Comparison of ENCODE assay signal across 14 mouse cellular contexts in the genomic region with DNA sequence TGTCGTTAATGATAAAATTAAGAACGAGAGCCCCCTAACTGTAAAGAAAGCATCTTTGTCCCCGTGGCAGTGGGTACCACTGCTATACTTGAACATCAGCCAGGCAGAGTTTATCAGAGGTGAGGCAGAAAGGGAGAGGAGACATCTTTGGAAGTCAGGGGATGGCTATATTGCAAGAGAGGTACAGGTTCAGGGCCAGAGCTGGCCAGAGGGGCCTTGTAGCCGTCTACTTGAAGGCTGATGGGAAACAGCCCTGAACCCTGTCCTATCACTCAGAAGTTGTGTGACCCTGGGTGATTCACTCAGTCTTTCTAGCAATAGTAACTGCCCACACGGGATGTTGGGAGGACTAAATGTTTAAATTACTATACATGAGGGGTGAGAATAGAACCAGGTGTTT. TPM values are rescaled to one million over a fixed set of nuclear protein-coding genes. Genes with fewer than 3 reads are reported as not detected.
DNase-seq lines count a peak whose midpoint lies in the region; ATAC-seq and TF ChIP-seq lines count a peak whose summit lies in the region.
"Had no signal": no experiment of that assay in that cellular context is flagged by ENCODE, and none has a peak within 500 bp of the region (broad histone marks: within the 10 kb centered on the region; RNA-seq: fewer than 3 reads in every experiment).

No protein-coding gene starts in this region.

- no peaks in the 10 kb centered on the region for H3K36me3 ChIP-seq in heart, embryonic 12.5 days
- H3K36me3 ChIP-seq in liver, embryonic 15.5 days (replicated peaks): no peaks in the 10 kb centered on the region
- H3K36me3 ChIP-seq in liver, embryonic 11.5 days (ENCODE audit: control insufficient read depth, insufficient read depth, low read length): no peaks in the 10 kb centered on the region
- H3K36me3 ChIP-seq in stomach, embryonic 14.5 days (ENCODE audit: control insufficient read depth, insufficient read depth, low read length): no peaks in the 10 kb centered on the region
- H3K36me3 ChIP-seq: embryonic facial prominence, embryonic 13.5 days; forebrain, embryonic 12.5 days; hindbrain, embryonic 13.5 days; limb, embryonic 12.5 days; midbrain, embryonic 10.5 days had no signal

- ATAC-seq in heart, embryonic 12.5 days (ENCODE audit: insufficient number of reproducible peaks, low FRiP score): no peak
- ATAC-seq in liver, embryonic 15.5 days (ENCODE audit: insufficient read depth): no peak
- ATAC-seq in liver, embryonic 11.5 days (replicated peaks; ENCODE audit: low FRiP score): no peak
- no peak for ATAC-seq in stomach, embryonic 14.5 days (ENCODE audit: insufficient number of reproducible peaks, insufficient read depth, low FRiP score, low read depth)

- TF ChIP-seq POLR2A in cortical plate, adult 2 months (IDR thresholded peaks at IDR 0.05; ENCODE audit: extremely low read depth, insufficient read depth, low read length): no peak

- no peak for DNase-seq in heart, adult 18-20 months
- no peak for DNase-seq in liver, embryonic 11.5 days (ENCODE audit: low spot score)
- no peak for DNase-seq in gastrocnemius, adult 8-10 months (ENCODE audit: low spot score in 2 of 2)
- DNase-seq: cerebellum, adult 8-10 months; right cerebral cortex, postnatal 4 days had no signal

- H3K9me3 ChIP-seq in heart, embryonic 12.5 days (replicated peaks): no peaks in the 10 kb centered on the region
- H3K9me3 ChIP-seq in liver, embryonic 15.5 days (replicated peaks): no peaks in the 10 kb centered on the region
- H3K9me3 ChIP-seq in liver, embryonic 11.5 days (ENCODE audit: control insufficient read depth, low read length): no peaks in the 10 kb centered on the region
- no peaks in the 10 kb centered on the region for H3K9me3 ChIP-seq in stomach, embryonic 14.5 days (ENCODE audit: control insufficient read depth, low read depth, low read length)
- H3K9me3 ChIP-seq: embryonic facial prominence, embryonic 13.5 days; forebrain, embryonic 12.5 days; hindbrain, embryonic 13.5 days; limb, embryonic 12.5 days; midbrain, embryonic 10.5 days had no signal

- no peak overlapping the region for H3K4me3 ChIP-seq in heart, embryonic 12.5 days
- H3K4me3 ChIP-seq in liver, embryonic 15.5 days (replicated peaks): no peak overlapping the region
- no peak overlapping the region for H3K4me3 ChIP-seq in liver, embryonic 11.5 days (ENCODE audit: low read depth, low read length)
- H3K4me3 ChIP-seq in cortical plate, adult 2 months (ENCODE audit: insufficient read depth, low read length): no peak overlapping the region
- H3K4me3 ChIP-seq in stomach, embryonic 14.5 days (ENCODE audit: low read depth, low read length): no peak overlapping the region
- H3K4me3 ChIP-seq: embryonic facial prominence, embryonic 13.5 days; forebrain, embryonic 12.5 days; hindbrain, embryonic 13.5 days; limb, embryonic 12.5 days; midbrain, embryonic 10.5 days had no signal

- no peak overlapping the region for H3K4me2 ChIP-seq in heart, embryonic 12.5 days
- no peak overlapping the region for H3K4me2 ChIP-seq in liver, embryonic 15.5 days
- no peak overlapping the region for H3K4me2 ChIP-seq in liver, embryonic 11.5 days
- H3K4me2 ChIP-seq in stomach, embryonic 14.5 days (replicated peaks; ENCODE audit: low read depth, low read length): no peak overlapping the region
- H3K4me2 ChIP-seq: embryonic facial prominence, embryonic 13.5 days; forebrain, embryonic 12.5 days; hindbrain, embryonic 13.5 days; limb, embryonic 12.5 days had no signal

- WGBS in heart, embryonic 12.5 days: 36% methylated on average over 5 of the region's 5 CpGs
- 9% methylated on average over 5 of the region's 5 CpGs for WGBS in liver, embryonic 15.5 days (ENCODE audit: insufficient replicate concordance)
- 27% methylated on average over 5 of the region's 5 CpGs for WGBS in liver, embryonic 11.5 days
- WGBS in stomach, embryonic 14.5 days: 41% methylated on average over 5 of the region's 5 CpGs

- H3K27me3 ChIP-seq in heart, embryonic 12.5 days (replicated peaks): no peaks in the 10 kb centered on the region
- H3K27me3 ChIP-seq in liver, embryonic 15.5 days: peaks cover 12% of the 10 kb centered on the region; the same call in 1 of the 2 replicates
- 0 out of 2 replicates have a peak, but pooled peaks cover 3% of the 10 kb centered on the region for H3K27me3 ChIP-seq in liver, embryonic 11.5 days (replicated peaks; ENCODE audit: control insufficient read depth, insufficient read depth, low read length)
- no peaks in the 10 kb centered on the region for H3K27me3 ChIP-seq in stomach, embryonic 14.5 days (ENCODE audit: control insufficient read depth, insufficient read depth, low read length)
- H3K27me3 ChIP-seq: embryonic facial prominence, embryonic 13.5 days; forebrain, embryonic 12.5 days; limb, embryonic 12.5 days had no signal

- peak overlapping the region; percentile 72 for H3K27ac ChIP-seq in heart, embryonic 12.5 days (ENCODE audit: poor library complexity, severe bottlenecking)
- 0 out of 2 replicates have a peak overlapping the region, but pooled peaks have one; percentile 14 for H3K27ac ChIP-seq in liver, embryonic 15.5 days (replicated peaks)
- H3K27ac ChIP-seq in liver, embryonic 11.5 days (ENCODE audit: low read depth, low read length): no peak overlapping the region
- H3K27ac ChIP-seq in cortical plate, adult 2 months (ENCODE audit: insufficient read depth, low read length): peak overlapping the region; percentile 28; the same call in 1 of the 2 replicates
- H3K27ac ChIP-seq in stomach, embryonic 14.5 days (ENCODE audit: low read length): peak overlapping the region; percentile 55; the same call in 1 of the 2 replicates
- H3K27ac ChIP-seq: embryonic facial prominence, embryonic 13.5 days; forebrain, embryonic 12.5 days; hindbrain, embryonic 13.5 days; limb, embryonic 12.5 days; midbrain, embryonic 10.5 days had no signal

- H3K9ac ChIP-seq in heart, embryonic 12.5 days: no peak overlapping the region
- H3K9ac ChIP-seq in liver, embryonic 15.5 days: no peak overlapping the region
- no peak overlapping the region for H3K9ac ChIP-seq in liver, embryonic 11.5 days (ENCODE audit: low read depth, low read length)
- H3K9ac ChIP-seq in stomach, embryonic 14.5 days (replicated peaks; ENCODE audit: low read depth, low read length): no peak overlapping the region
- H3K9ac ChIP-seq: embryonic facial prominence, embryonic 13.5 days; forebrain, embryonic 12.5 days; hindbrain, embryonic 13.5 days; limb, embryonic 12.5 days had no signal

- no peak for TF ChIP-seq CTCF in cortical plate, adult 2 months (IDR thresholded peaks at IDR 0.05; ENCODE audit: extremely low read depth, insufficient read depth, low read length)

- H3K4me1 ChIP-seq in heart, embryonic 12.5 days (replicated peaks): peaks cover 47% of the 10 kb centered on the region
- peaks cover 28% of the 10 kb centered on the region; the same call in 1 of the 2 replicates for H3K4me1 ChIP-seq in liver, embryonic 15.5 days (replicated peaks)
- peaks cover 21% of the 10 kb centered on the region for H3K4me1 ChIP-seq in liver, embryonic 11.5 days (replicated peaks; ENCODE audit: control insufficient read depth, insufficient read depth, low read length)
- H3K4me1 ChIP-seq in cortical plate, adult 2 months (ENCODE audit: control insufficient read depth, insufficient read depth, low read length): no peaks in the 10 kb centered on the region
- peaks cover 26% of the 10 kb centered on the region; the same call in 1 of the 2 replicates for H3K4me1 ChIP-seq in stomach, embryonic 14.5 days (ENCODE audit: control insufficient read depth, insufficient read depth, low read length)

RNA-seq across cellular contexts. Expression of a gene that starts 28.1 kb away (rescaled TPM):
- polyA plus RNA-seq in heart, embryonic 12.5 days (2016; fragmentation: Nextera tagmentation; extraction: Ambion mirVana): 0.73 and 0.83 TPM in 2 replicates
- total RNA-seq in heart, adult 18-20 months (2021): 1 to 10 TPM in 1 of 2 experiments, under 1 TPM in 1; 0.69 to 1.1 TPM
- polyA plus RNA-seq in liver, embryonic 15.5 days (2015; fragmentation: Nextera tagmentation; extraction: Ambion mirVana): 0.30 and 0.81 TPM in 2 replicates
- 0.58 and 0.94 TPM in 2 replicates for polyA plus RNA-seq in liver, embryonic 11.5 days (2014; fragmentation: Nextera tagmentation; extraction: Ambion mirVana)
- polyA plus RNA-seq in cortical plate, adult 2 months (2012; rRNA removed): 0.13 and 0.23 TPM in 2 replicates
- 20.1 and 25.0 TPM in 2 replicates for polyA plus RNA-seq in stomach, embryonic 14.5 days (2014; fragmentation: Nextera tagmentation; extraction: Ambion mirVana)
- not detected for total RNA-seq in gastrocnemius, adult 8-10 months (2022)

RNA-seq across cellular contexts. Expression of a gene that starts 37.1 kb away (rescaled TPM):
- 46.6 and 49.7 TPM in 2 replicates for polyA plus RNA-seq in heart, embryonic 12.5 days (2016; fragmentation: Nextera tagmentation; extraction: Ambion mirVana)
- 10 to 100 TPM; 20.0 to 21.3 TPM for total RNA-seq in heart, adult 18-20 months (2021)
- polyA plus RNA-seq in liver, embryonic 15.5 days (2015; fragmentation: Nextera tagmentation; extraction: Ambion mirVana): 25.5 and 27.3 TPM in 2 replicates
- polyA plus RNA-seq in liver, embryonic 11.5 days (2014; fragmentation: Nextera tagmentation; extraction: Ambion mirVana): 52.6 and 54.9 TPM in 2 replicates
- 55.3 and 56.0 TPM in 2 replicates for polyA plus RNA-seq in cortical plate, adult 2 months (2012; rRNA removed)
- polyA plus RNA-seq in stomach, embryonic 14.5 days (2014; fragmentation: Nextera tagmentation; extraction: Ambion mirVana): 63.5 and 64.1 TPM in 2 replicates
- total RNA-seq in gastrocnemius, adult 8-10 months (2022): 10 to 100 TPM; 28.6 to 35.4 (median 31.8) TPM

RNA-seq across cellular contexts. Expression of a gene that starts 48.8 kb away (rescaled TPM):
- 7.0 and 7.5 TPM in 2 replicates for polyA plus RNA-seq in heart, embryonic 12.5 days (2016; fragmentation: Nextera tagmentation; extraction: Ambion mirVana)
- total RNA-seq in heart, adult 18-20 months (2021): 1 to 10 TPM; 2.0 to 3.2 TPM
- polyA plus RNA-seq in liver, embryonic 15.5 days (2015; fragmentation: Nextera tagmentation; extraction: Ambion mirVana): 0.43 and 0.44 TPM in 2 replicates
- polyA plus RNA-seq in liver, embryonic 11.5 days (2014; fragmentation: Nextera tagmentation; extraction: Ambion mirVana): 0.23 TPM in 1 of 2 replicates, not detected in the other
- 5.7 and 6.2 TPM in 2 replicates for polyA plus RNA-seq in cortical plate, adult 2 months (2012; rRNA removed)
- 2.4 and 4.0 TPM in 2 replicates for polyA plus RNA-seq in stomach, embryonic 14.5 days (2014; fragmentation: Nextera tagmentation; extraction: Ambion mirVana)
- total RNA-seq in gastrocnemius, adult 8-10 months (2022): 1 to 10 TPM; 1.1 to 3.4 (median 2.5) TPM
- polyA plus RNA-seq: forebrain, embryonic 12.5 days had no signal

Comparison
In these comparisons a context has a peak if more than half of its experiments do, and no peak if none do; other contexts are left out.
1. RNA of a gene that starts 28.1 kb away (polyA plus RNA-seq): 20.1 to 25.0 TPM in stomach, embryonic 14.5 days; 0.73 to 0.83 TPM in heart, embryonic 12.5 days, 0.58 to 0.94 TPM in liver, embryonic 11.5 days, 0.30 to 0.81 TPM in liver, embryonic 15.5 days and 0.13 to 0.23 TPM in cortical plate, adult 2 months; every median in the first group is over 10 times any median in the second.